Mouse (Mus musculus) adrenal gland, postnatal 14 days (tissue): ENCODE measurements around the gene Defa28. TPM values are rescaled to one million over a fixed set of nuclear protein-coding genes. Genes with fewer than 3 reads are reported as not detected.
"Not testable (repeated sequence)": the region's sequence is repeated elsewhere in the genome, so short reads cannot be mapped to it uniquely, and the experiment has no call there.

Source experiments
- DNase-seq: peaks from one replicate; pipeline ENCODE4 v3.0.0; 2021; ENCODE audit warnings: mixed read lengths
- long read RNA-seq, 2 experiments: library from polyadenylated mRNA; stranded (forward); transcript quantifications; one replicate each; pipeline ENCODE4 v2.0.0; 2021
- total RNA-seq: library from RNA; stranded (reverse); gene quantifications from 2 replicates; pipeline ENCODE4 v1.2.3, GENCODE M21; 2021

Defa28 gene
- total RNA-seq, result not detected in 2 replicates
- long read RNA-seq, experiment 1, result 0 reads
- long read RNA-seq, experiment 2, result 0 reads

DNA sequence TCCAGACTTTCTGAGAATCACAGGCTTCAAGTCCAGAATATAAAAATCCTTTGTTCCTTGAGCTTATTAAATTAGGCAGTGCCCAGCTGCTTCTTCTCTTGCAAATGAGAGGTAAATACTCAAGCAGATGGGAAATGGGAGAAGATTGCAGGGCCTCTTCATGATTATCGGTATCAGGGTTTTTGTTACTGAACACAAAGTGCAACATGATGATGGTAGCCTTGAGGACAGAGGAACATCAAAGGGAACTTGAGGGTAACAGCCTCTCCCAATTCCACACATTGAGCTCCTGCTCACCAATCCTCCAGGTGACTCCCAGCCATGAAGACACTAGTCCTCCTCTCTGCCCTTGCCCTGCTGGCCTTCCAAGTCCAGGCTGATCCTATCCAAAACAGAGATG lies at the start of gene Defa28:
TSS of gene Defa28 (plus strand) at position 301 of the 400 bp plus-strand sequence.
- DNase-seq, result not testable (repeated sequence)

DNA sequence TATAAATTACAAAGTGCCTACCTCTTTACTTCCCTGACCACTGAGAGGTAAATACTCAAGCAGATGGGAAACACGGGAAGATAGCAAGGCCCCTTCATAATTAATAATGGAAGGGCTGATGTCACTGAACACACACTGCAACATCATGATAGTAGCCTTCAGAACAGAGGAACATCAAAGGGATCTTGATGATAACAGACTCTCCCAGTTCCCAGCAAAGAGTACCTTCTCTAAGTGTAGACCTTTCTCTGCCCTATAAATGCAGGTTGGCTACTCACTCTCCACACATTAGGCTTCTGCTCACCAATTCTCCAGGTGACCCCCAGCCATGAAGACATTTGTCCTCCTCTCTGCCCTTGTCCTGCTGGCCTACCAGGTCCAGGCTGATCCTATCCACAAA lies 17.7 kb upstream of the Defa28 start, which contains the start of gene Defa37:
TSS of gene Defa37 (plus strand) at position 301 of the 400 bp plus-strand sequence.
- not testable (repeated sequence) for DNase-seq

DNA sequence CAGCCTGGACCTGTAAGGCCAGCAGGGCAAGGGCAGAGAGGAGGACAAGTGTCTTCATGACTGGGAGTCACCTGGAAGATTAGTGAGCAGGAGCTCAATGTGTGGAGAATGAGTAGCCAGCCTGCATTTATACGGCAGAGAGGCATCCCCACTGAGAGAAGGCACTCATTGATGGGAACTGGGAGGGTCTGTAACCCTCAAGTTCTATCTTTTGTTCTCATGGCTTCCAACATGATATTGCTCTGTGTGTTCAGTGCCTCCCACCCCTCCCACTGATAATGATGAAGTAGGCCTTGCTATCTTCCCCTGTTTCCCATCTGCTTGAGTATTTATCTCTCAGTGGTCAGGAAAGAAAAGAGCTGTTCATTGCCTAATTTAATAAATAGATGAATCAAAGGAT lies 11.6 kb downstream of the Defa28 start, which contains the start of gene Gm7861:
TSS of gene Gm7861 (minus strand) at position 101 of the 400 bp plus-strand sequence.
- not testable (repeated sequence) for DNase-seq

DNA sequence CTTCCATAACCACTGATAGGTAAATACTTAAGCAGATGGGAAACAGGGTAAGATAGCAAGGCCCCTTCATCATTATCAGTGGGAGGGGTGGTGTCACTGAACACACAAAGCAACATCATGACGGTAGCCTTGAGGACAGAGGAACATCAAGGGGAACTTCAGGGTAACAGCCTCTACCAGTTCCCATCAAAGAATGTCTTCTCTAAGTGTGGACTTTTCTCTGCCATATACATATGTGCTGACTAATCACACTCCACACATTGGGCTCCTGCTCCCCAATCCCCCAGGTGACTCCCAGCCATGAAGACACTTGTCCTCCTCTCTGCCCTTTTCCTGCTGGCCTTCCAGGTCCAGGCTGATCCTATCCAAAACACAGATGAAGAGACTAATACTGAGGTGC lies 35.1 kb downstream of the Defa28 start, which contains the start of gene Defa26:
TSS of gene Defa26 (plus strand) at position 301 of the 400 bp plus-strand sequence.
- not testable (repeated sequence) for DNase-seq

Other genes with a start within 250 kb of the Defa28 start
- gene Defa2, start 204.5 kb upstream of the Defa28 start, total RNA-seq, result not detected in 2 replicates
- not detected in 2 replicates for gene Defa33, start 191.2 kb upstream of the Defa28 start, total RNA-seq
- not detected in 2 replicates for gene Defa36, start 155.6 kb upstream of the Defa28 start, total RNA-seq
- gene Gm7849, start 126.4 kb upstream of the Defa28 start, total RNA-seq, result not detected in 2 replicates
- not detected in 2 replicates for gene Defa20, start 73.7 kb upstream of the Defa28 start, total RNA-seq
- gene Defa32, start 54.0 kb upstream of the Defa28 start, total RNA-seq, result not detected in 2 replicates
- not detected in 2 replicates for gene Defa37, start 17.6 kb upstream of the Defa28 start, total RNA-seq
- not detected in 2 replicates for gene Gm7861, start 11.5 kb downstream of the Defa28 start, total RNA-seq
- not detected in 2 replicates for gene Defa26, start 35.2 kb downstream of the Defa28 start, total RNA-seq
- not detected in 2 replicates for gene Defa17, start 72.8 kb downstream of the Defa28 start, total RNA-seq
- gene Defa34, start 82.8 kb downstream of the Defa28 start, total RNA-seq, result not detected in 2 replicates
- gene AY761184, start 120.6 kb downstream of the Defa28 start, total RNA-seq, result not detected in 2 replicates
- not detected in 2 replicates for gene Defa24, start 151.5 kb downstream of the Defa28 start, total RNA-seq
- not detected in 2 replicates for gene Defb50, start 240.5 kb downstream of the Defa28 start, total RNA-seq